Mouse (Mus musculus) G1E (cell line): ENCODE measurements around the gene Trib3. TPM values are rescaled to one million over a fixed set of nuclear protein-coding genes. Genes with fewer than 3 reads are reported as not detected.

Experiments
- ATAC-seq: 2 replicates; pipeline ENCODE4 v1.8.0; 2016; ENCODE audit warnings: mild to moderate bottlenecking; ENCODE audit not compliant: insufficient number of reproducible peaks, poor library complexity, low FRiP score, severe bottlenecking; ENCODE audit errors: extremely low read depth
- DNase-seq: peaks from one replicate; pipeline ENCODE4 v3.0.0; 2012; ENCODE audit warnings: low spot score
- H3K27me3 ChIP-seq: 2 replicates; pipeline ENCODE4 v1.6.1; 2012; ENCODE audit warnings: mild to moderate bottlenecking, low read length, inconsistent platforms; ENCODE audit not compliant: insufficient read depth
- H3K36me3 ChIP-seq: replicated peaks from 2 replicates; pipeline ENCODE3; 2012; ENCODE audit warnings: mild to moderate bottlenecking, inconsistent platforms
- H3K4me1 ChIP-seq: 2 replicates; pipeline ENCODE4 v1.6.1; 2012; ENCODE audit warnings: low read depth, low read length, inconsistent platforms, mixed read lengths; ENCODE audit not compliant: insufficient read depth
- H3K4me3 ChIP-seq: 2 replicates; pipeline ENCODE4 v1.5.1; 2012; ENCODE audit warnings: low read depth, mild to moderate bottlenecking, inconsistent platforms, low read length, moderate library complexity, mixed read lengths
- H3K9me3 ChIP-seq: replicated peaks from 2 replicates; pipeline ENCODE4 v1.6.1; 2012; ENCODE audit warnings: inconsistent platforms
- CTCF ChIP-seq: IDR thresholded peaks from 2 replicates; pipeline ENCODE4 v1.5.1; 2012; ENCODE audit warnings: low read depth, low read length, inconsistent platforms, mixed read lengths
- GATA1 ChIP-seq: IDR thresholded peaks from 2 replicates; pipeline ENCODE4 v1.6.1; 2012; ENCODE audit warnings: borderline replicate concordance, low read length, inconsistent platforms, mixed read lengths
- GATA2 ChIP-seq: IDR thresholded peaks from 2 replicates; pipeline ENCODE4 v1.6.1; 2012; ENCODE audit warnings: low read depth, low read length, inconsistent platforms, borderline replicate concordance
- POLR2AphosphoS5 ChIP-seq: IDR thresholded peaks from 2 replicates; pipeline ENCODE4 v1.6.1; 2012; ENCODE audit warnings: low read depth, low read length, inconsistent platforms; ENCODE audit not compliant: insufficient replicate concordance
- TAL1 ChIP-seq: conservative IDR thresholded peaks from 2 replicates; pipeline ENCODE4 v1.6.1; 2012; ENCODE audit warnings: low read depth, low read length, inconsistent platforms, mixed read lengths
- polyA plus RNA-seq: library from polyadenylated mRNA; stranded (reverse); fragments of >175 nt; gene quantifications from 2 replicates; pipeline ENCODE4 v1.2.3, GENCODE M21; 2012
- total RNA-seq, 2 experiments: library from RNA; stranded (forward) in 1 of 2; stranded (reverse) in 1 of 2; fragments of 200-1000 nt in 1 of 2; fragments of >200 nt in 1 of 2; fragmentation: Nextera tagmentation in 1 of 2; gene quantifications; 2 replicates each; pipeline ENCODE4 v1.2.3; 2014 to 2017

The Trib3 gene
- total and polyA plus RNA-seq, 3 experiments, result 2.1 to 24.5 (median 17.8) TPM

GRCm38 (mm10) chr2:152321558-152321957 is 22.3 kb downstream of the Trib3 start:
- ATAC-seq (no peak), DNase-seq (no peak)
- TF ChIP-seq GATA1 (no peak), CTCF (no peak), GATA2 (no peak), POLR2AphosphoS5 (no peak), TAL1 (no peak)
- Histone ChIP-seq H3K36me3 (peaks cover 98% of the 10 kb centered on the region), H3K4me3 (no peak overlapping the region), H3K9me3 (no peaks in the 10 kb centered on the region), H3K4me1 (peaks cover 30% of the 10 kb centered on the region), H3K27me3 (no peaks in the 10 kb centered on the region)

- TF ChIP-seq TAL1, result no peak
- TF ChIP-seq GATA2, result no peak
- no peak for TF ChIP-seq CTCF
- TF ChIP-seq GATA1, result no peak
- Histone ChIP-seq H3K36me3 (peaks cover 99% of the 10 kb centered on the region), H3K9me3 (no peaks in the 10 kb centered on the region), H3K27me3 (no peaks in the 10 kb centered on the region), H3K4me1 (peaks cover 5% of the 10 kb centered on the region; the same call in 1 of the 2 replicates), H3K4me3 (no peak overlapping the region)
- ATAC-seq, result no peak
- no peak for DNase-seq
These were observed 26.8 kb downstream of the Trib3 start for GRCm38 (mm10) chr2:152317054-152317453.

- Histone ChIP-seq H3K9me3 (no peaks in the 10 kb centered on the region), H3K36me3 (peaks cover 99% of the 10 kb centered on the region), H3K4me3 (no peak overlapping the region), H3K27me3 (no peaks in the 10 kb centered on the region), H3K4me1 (peaks cover 2% of the 10 kb centered on the region; the same call in 1 of the 2 replicates)
- TF ChIP-seq TAL1 (no peak), GATA2 (no peak), CTCF (no peak), POLR2AphosphoS5 (no peak), GATA1 (no peak)
- DNase-seq, result no peak
- no peak for ATAC-seq
These were observed 29.9 kb downstream of the Trib3 start for GRCm38 (mm10) chr2:152313926-152314325.

GRCm38 (mm10) chr2:152312996-152313395 is 30.8 kb downstream of the Trib3 start:
- ATAC-seq (no peak), DNase-seq (no peak)
- TF ChIP-seq POLR2AphosphoS5 (no peak), GATA2 (no peak), GATA1 (no peak), CTCF (no peak), TAL1 (no peak)
- Histone ChIP-seq H3K4me1 (peaks cover 2% of the 10 kb centered on the region; the same call in 1 of the 2 replicates), H3K4me3 (no peak overlapping the region), H3K9me3 (no peaks in the 10 kb centered on the region), H3K27me3 (no peaks in the 10 kb centered on the region), H3K36me3 (peaks cover 99% of the 10 kb centered on the region)

- H3K4me1 ChIP-seq, result peaks cover 10% of the 10 kb centered on the region
- DNase-seq (no peak), ATAC-seq (no peak)
- H3K4me3 ChIP-seq, result no peak overlapping the region
- H3K9me3 ChIP-seq, result no peaks in the 10 kb centered on the region
- H3K36me3 ChIP-seq, result peaks cover 98% of the 10 kb centered on the region
- no peaks in the 10 kb centered on the region for H3K27me3 ChIP-seq
- TF ChIP-seq TAL1, result no peak
These were observed 36.6 kb downstream of the Trib3 start for GRCm38 (mm10) chr2:152307186-152307585.

- ATAC-seq (no peak), DNase-seq (no peak)
- H3K4me1 ChIP-seq, result peaks cover 8% of the 10 kb centered on the region
- peaks cover 94% of the 10 kb centered on the region for H3K36me3 ChIP-seq
- TF ChIP-seq GATA2 (no peak), POLR2AphosphoS5 (no peak)
- no peak overlapping the region for H3K4me3 ChIP-seq
- no peaks in the 10 kb centered on the region for H3K27me3 ChIP-seq
- H3K9me3 ChIP-seq, result no peaks in the 10 kb centered on the region
These were observed 38.4 kb downstream of the Trib3 start for GRCm38 (mm10) chr2:152305480-152305879.

GRCm38 (mm10) chr2:152303781-152304180 is 40.1 kb downstream of the Trib3 start:
- Histone ChIP-seq H3K4me3 (no peak overlapping the region), H3K4me1 (peaks cover 8% of the 10 kb centered on the region), H3K9me3 (no peaks in the 10 kb centered on the region), H3K27me3 (no peaks in the 10 kb centered on the region), H3K36me3 (peaks cover 87% of the 10 kb centered on the region)
- TF ChIP-seq TAL1, result no peak
- no peak for TF ChIP-seq GATA2
- TF ChIP-seq GATA1, result no peak
- no peak for TF ChIP-seq CTCF
- TF ChIP-seq POLR2AphosphoS5, result no peak
- ATAC-seq (no peak), DNase-seq (no peak)
